Mouse (Mus musculus) v-Abl transformed pro-B cells (cell line): ENCODE data around the gene C2cd4b.

ENCODE experiments used
- in situ Hi-C, 2 experiments: fragments of 400-800 bp; cut with MboI; formaldehyde crosslinking; loops; one replicate each; pipeline ENCODE4 v1.15.1; 2025; ENCODE audit not compliant: unreplicated experiment in 2 of 2

Gene C2cd4b

GRCm38 (mm10) chr9:67769401-67769800 lies 10.2 kb downstream of the C2cd4b start:
- in situ Hi-C loops = no loop called here

- in situ Hi-C loops = no loop called here
These were observed 12.1 kb downstream of the C2cd4b start for GRCm38 (mm10) chr9:67771293-67771692.

GRCm38 (mm10) chr9:67774201-67774600 lies 15.0 kb downstream of the C2cd4b start:
- in situ Hi-C loops = no loop called here

GRCm38 (mm10) chr9:67778553-67778952 lies 19.3 kb downstream of the C2cd4b start:
- in situ Hi-C loops = no loop called here

- in situ Hi-C loops = no loop called here
These were observed 23.5 kb downstream of the C2cd4b start for GRCm38 (mm10) chr9:67782786-67783185.

- in situ Hi-C loops = no loop called here
These were observed 24.2 kb downstream of the C2cd4b start for GRCm38 (mm10) chr9:67783464-67783863.

GRCm38 (mm10) chr9:67783925-67784324 lies 24.7 kb downstream of the C2cd4b start:
- in situ Hi-C loops = no loop called here

GRCm38 (mm10) chr9:67786311-67786710 lies 27.1 kb downstream of the C2cd4b start:
- in situ Hi-C loops = no loop called here

- in situ Hi-C loops = no loop called here
These were observed 28.4 kb downstream of the C2cd4b start for GRCm38 (mm10) chr9:67787671-67788070.

- in situ Hi-C loops = no loop called here
These were observed 33.2 kb downstream of the C2cd4b start for GRCm38 (mm10) chr9:67792405-67792804.

- in situ Hi-C loops = no loop called here
These were observed 34.3 kb downstream of the C2cd4b start for GRCm38 (mm10) chr9:67793501-67793900.

GRCm38 (mm10) chr9:67794216-67794615 lies 35.0 kb downstream of the C2cd4b start:
- in situ Hi-C loops = no loop called here

- in situ Hi-C loops = loop anchor here (5.0 kb wide), 2 partner anchors 742 to 747 kb away; partner anchors contain the start of gene Tpm1 (in 1 of the 2)
These were observed 35.4 kb downstream of the C2cd4b start for GRCm38 (mm10) chr9:67794668-67795067.

GRCm38 (mm10) chr9:67795205-67795675 lies 36.0 kb downstream of the C2cd4b start:
- in situ Hi-C loops = loop anchor here (5.0 kb wide), 2 partner anchors 743 to 748 kb away; partner anchors contain the start of gene Tpm1 (in 1 of the 2)

GRCm38 (mm10) chr9:67799078-67799819 lies 40.0 kb downstream of the C2cd4b start:
- in situ Hi-C loops = loop anchor here (5.0 kb wide), 2 partner anchors 747 to 752 kb away; partner anchors contain the start of gene Tpm1 (in 1 of the 2)

GRCm38 (mm10) chr9:67802241-67802640 lies 43.0 kb downstream of the C2cd4b start:
- in situ Hi-C loops = loop anchor here in 1 of 2 experiments (25.0 kb wide), 1 partner anchor 910 kb away; no protein-coding TSS in a partner anchor

- in situ Hi-C loops = loop anchor here in 1 of 2 experiments (25.0 kb wide), 1 partner anchor 905 kb away; no protein-coding TSS in a partner anchor
These were observed 47.8 kb downstream of the C2cd4b start for GRCm38 (mm10) chr9:67807000-67807399.

- in situ Hi-C loops = loop anchor here in 1 of 2 experiments (25.0 kb wide), 1 partner anchor 902 kb away; no protein-coding TSS in a partner anchor
These were observed 51.3 kb downstream of the C2cd4b start for GRCm38 (mm10) chr9:67810527-67810926.
